Mouse (Mus musculus) adrenal gland, adult 18-20 months (tissue): ENCODE data around the gene Samd14. TPM values are rescaled to one million over a fixed set of nuclear protein-coding genes. Genes with fewer than 3 reads are reported as not detected.
"Not testable (repeated sequence)": the region's sequence is repeated elsewhere in the genome, so short reads cannot be mapped to it uniquely, and the experiment has no call there.

Source experiments
- DNase-seq, 2 experiments: peaks; one replicate each; pipeline ENCODE4 v3.0.0; 2021 to 2022; ENCODE audit warnings: low spot score in 2 of 2
- long read RNA-seq, 2 experiments: library from polyadenylated mRNA; stranded (forward); transcript quantifications; one replicate each; pipeline ENCODE4 v2.0.0; 2021
- total RNA-seq, 2 experiments: library from RNA; stranded (reverse); gene quantifications; 1 replicate in 1 of 2; 2 replicates in 1 of 2; pipeline ENCODE4 v1.2.3; 2021

Samd14 gene
- 1 to 10 TPM; 3.7 TPM for total RNA-seq
- long read RNA-seq, experiment 1, partial matches to known transcripts, result 0 of 1 reads
- long read RNA-seq, experiment 1, other reads (novel, unspliced or antisense), result 0 of 1 reads
- long read RNA-seq, experiment 2, transcript Samd14-201 (10 exons, 3,318 nt), result major isoform, 9 of 14 reads
- long read RNA-seq, experiment 2, partial matches to known transcripts, result 3 of 14 reads
- long read RNA-seq, experiment 2, other reads (novel, unspliced or antisense), result 2 of 14 reads

DNA sequence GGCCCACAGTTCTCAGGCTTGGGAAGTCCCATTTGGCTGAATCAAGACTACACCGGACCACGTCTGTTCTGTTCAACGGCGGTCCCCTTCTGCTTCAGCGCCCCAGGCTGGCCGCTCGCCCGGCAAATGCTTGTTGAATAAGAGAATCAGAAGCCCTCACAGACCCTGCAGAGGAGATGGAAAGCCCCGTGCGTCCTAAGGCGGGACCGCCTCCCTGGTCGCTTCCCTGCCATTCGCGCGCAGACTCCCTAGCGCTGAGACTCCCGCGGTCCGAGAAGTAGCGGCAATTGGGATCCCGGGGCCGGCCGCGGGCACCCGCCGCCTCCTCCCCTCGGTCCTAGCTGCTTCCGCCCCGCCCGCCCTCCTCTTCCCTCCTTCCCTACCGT lies at the start of gene Samd14:
Gene Samd14 (plus strand): TSS at position 251 of the 386 bp plus-strand sequence.
- DNase-seq, result no peak

DNA sequence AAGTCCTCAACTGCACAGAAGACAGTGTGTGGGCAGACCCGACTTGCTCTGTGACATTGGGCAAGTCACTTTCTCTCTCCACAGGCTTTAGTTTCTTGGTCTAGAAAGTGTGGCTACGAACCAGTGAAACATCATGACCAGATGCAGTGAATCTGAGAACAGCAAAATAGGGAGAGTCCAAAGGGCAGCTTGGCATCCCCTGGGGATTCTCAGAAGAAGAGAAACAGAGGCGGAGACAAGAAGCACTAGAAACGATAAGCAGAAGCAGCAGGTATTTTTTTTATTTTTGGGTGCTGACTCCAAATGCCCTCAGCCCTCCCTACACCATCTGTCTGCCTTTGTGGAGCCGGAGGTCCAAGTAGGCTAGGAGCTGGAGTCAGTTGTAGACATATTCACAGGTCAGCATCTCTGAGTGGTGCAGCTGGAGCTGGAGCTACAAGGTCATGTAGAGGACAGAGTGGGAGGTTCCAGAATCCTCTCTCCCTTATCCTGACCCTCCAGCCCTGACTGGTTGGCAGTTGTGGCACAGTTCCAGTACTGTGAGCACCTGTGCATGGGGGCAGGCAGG lies 47.1 kb upstream of the Samd14 start:
- DNase-seq, result no peak

DNA sequence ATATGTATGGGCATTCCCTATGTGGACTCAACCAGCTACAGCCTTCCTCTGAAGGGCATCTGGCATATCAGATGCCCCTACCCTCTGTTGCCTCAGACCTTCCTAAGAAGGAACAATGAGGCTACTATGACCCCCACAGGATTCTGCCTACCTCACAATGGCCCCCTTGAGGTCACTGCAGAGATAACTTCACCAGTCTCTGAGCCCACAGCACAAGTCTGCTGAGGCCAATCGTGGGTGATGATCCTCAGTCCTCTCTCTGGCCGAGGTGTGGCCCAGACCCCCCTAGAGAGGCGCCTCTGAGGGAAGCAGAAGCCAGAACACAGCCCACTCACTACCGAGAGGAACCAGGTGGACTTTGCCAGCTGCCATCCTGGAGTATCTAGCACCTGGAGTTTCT lies 42.3 kb upstream of the Samd14 start, which contains the start of gene Hils1:
Gene Hils1 (plus strand): TSS at position 175 of the 400 bp plus-strand sequence.
- no peak for DNase-seq

DNA sequence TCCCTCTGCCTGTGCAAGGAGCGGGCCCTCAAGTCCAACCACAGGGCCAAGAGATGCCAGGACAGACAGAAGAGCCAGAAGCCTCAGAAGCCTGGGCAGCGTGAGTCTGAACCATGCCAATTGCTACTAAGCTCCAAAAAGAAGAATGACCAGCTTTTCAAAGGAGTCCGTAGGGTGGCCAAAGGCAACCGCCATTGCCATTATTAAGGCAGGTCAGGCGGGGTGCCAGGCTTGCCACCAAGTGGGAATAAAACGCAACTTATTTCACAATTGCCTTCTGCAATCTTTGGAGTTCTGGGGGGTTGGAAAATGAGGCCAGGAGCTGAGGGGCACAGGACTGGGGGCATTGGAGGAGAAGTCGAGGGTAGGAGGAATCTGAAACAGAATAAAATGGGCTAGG lies 41.5 kb upstream of the Samd14 start:
- no peak for DNase-seq

DNA sequence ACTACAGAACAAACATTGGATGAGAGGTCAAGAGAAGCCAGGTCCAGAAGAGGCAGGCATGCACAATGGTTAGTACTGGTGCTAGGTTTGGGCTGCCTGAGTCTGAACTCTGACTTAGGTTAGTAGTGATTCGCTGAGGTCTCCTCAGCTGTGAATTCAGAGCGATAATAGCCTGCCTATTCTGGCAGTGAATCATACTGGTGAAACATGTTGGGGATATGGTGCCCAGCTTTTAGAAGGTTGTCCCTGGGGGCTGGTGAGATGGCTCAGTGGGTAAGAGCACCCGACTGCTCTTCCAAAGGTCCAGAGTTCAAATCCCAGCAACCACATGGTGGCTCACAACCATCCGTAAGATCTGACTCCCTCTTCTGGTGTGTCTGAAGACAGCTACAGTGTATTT lies 40.0 kb upstream of the Samd14 start:
- not testable (repeated sequence) for DNase-seq

DNA sequence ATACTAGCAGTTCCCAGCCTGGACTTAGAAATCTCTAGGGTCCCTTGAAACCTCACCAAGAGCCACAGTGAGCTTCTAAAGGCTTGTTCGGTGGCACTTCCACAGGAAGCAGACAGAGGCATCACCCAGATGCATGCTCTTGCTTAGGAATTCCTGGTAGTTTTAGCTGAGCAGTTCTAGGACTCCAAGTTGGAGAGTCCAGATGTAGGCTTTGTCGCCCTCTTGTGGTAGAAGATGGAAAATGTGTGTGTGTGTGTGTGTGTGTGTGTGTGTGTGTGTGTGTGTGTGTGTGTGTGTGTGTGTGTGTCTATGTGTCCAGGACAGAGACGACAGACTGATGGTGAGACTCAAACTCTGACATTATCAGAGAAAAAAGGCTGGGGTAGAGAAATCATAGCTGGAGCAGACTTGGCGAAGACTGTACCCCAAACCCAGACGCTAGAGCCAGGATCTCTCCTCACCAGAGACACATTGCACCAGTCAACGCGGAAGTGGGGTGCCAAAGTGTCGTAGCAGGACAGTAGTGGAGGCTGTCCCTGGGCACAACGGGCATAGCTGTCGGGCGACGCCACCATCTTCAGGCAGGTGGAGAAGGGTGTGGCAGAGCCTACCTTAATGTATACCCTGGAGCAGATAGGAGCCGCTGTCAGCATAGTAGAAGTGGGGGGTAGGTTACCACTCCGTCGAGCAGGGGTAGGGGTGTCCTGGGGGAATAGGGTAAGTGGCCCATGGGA lies 39.3 kb upstream of the Samd14 start:
- DNase-seq, result peak; percentile 59 to 62

DNA sequence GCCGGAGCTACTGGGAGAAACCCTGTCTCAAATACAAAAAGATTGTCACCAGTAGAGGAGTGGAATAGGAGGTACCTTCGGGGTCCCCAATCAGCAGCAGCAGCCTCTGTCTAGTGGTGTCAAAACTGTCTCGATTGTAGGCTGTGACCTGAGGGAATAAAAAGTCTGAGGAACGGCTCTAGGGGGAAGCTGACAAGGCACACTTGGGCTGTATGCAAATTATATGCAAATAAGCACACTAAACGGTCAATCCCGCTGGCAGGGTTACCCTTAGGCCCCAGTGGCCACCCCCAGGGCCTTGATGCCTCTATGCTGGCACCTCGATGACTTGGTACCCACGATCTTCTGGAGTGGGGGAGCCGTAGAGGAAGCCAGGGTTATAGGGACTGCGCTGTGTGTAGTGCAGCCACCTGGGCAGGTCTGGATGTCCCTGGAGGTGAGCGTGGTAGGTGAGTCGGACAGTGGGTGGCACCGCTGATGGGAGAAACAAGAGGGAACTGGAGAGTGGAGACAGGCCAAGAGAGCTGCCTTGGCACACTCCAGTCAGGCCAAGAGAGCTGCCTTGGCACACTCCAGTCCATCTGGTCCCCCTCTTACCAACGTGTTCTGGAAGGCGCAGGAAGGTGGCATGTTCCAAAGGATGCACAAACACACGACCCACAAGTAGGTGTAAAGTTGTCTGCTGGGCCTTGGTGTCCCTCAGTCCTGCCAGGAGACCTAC lies 37.6 kb upstream of the Samd14 start:
- DNase-seq, result no peak

DNA sequence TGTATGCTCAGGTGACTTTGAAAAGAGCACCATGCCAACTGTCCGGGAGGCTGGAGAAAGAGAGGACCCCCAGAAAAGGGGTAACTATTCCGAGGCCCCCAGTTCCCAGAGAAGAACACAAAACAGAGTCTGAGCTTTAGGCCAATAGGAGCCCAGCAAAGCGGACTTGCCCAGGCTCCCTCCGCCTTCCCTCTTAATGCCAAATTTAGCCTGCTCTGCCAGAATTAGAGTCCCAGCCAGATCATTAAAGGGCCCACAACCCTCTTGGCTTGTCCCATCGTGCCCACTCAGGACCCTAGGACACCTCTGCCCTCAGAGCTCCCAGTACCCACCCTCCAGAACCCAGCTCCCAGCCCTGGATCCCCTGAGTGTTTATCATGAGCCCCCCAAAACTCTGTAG lies 36.8 kb upstream of the Samd14 start:
- DNase-seq, result no peak

DNA sequence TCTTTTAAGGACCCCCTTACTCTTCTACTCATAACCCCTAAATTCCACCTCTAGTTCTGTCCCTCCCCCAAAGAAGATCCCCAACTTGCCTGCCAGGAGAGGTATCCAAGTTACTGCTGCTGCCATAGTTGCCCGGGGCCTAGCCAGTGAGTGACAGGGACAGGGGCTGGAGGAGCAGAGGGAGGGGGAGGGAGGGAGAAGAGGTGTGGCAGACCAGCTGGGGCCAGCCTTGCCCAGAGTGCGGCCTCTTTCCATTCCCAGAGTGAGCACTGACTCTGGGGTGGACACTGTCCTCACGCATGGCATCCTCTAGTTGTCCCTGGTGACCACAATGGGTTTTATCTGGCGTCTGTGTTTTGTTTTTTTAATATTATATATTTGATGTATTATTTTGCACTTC lies 36.4 kb upstream of the Samd14 start:
- DNase-seq, result no peak

DNA sequence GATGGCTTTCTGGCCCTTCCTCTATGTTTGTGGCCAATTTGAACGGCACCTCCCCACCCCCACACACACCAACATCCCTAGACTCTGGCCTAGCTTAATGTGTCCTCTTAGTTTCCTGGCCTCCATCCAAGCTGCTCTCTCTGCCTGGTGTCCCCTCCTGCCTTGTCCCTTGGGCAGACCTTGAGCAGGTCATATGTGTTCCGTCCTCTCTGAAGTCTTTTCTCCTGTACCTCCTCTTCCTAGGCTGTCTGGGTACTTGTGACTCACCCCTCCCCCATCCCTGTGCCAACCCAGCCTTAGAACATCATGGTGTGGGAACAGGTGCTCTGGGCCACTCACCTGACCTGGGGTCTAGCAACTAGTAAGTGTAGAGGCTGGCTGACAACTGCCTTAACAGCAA lies 34.7 kb upstream of the Samd14 start:
- no peak for DNase-seq

DNA sequence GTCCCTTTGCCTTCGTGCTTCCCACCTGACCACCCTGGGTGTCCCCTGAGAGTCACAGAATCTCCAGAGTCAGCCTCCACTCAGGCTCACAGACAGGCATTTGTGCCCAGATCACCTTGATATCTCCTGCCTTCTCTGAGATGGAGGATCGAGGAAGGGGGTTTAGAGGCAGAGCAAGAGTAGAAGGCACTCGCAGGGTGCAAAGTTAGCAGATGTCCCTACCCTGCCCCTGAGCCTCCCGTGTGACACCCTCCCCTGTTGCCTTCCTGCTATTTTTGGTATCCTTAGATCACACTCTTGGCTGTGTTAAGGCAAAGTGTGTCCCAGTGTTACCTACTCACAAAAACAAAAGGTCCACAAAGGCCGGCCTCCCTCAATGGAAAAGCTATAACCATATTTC lies 33.5 kb upstream of the Samd14 start, which contains the start of gene Sgca:
Gene Sgca (minus strand): TSS at position 129 of the 400 bp plus-strand sequence.
- DNase-seq, result no peak

DNA sequence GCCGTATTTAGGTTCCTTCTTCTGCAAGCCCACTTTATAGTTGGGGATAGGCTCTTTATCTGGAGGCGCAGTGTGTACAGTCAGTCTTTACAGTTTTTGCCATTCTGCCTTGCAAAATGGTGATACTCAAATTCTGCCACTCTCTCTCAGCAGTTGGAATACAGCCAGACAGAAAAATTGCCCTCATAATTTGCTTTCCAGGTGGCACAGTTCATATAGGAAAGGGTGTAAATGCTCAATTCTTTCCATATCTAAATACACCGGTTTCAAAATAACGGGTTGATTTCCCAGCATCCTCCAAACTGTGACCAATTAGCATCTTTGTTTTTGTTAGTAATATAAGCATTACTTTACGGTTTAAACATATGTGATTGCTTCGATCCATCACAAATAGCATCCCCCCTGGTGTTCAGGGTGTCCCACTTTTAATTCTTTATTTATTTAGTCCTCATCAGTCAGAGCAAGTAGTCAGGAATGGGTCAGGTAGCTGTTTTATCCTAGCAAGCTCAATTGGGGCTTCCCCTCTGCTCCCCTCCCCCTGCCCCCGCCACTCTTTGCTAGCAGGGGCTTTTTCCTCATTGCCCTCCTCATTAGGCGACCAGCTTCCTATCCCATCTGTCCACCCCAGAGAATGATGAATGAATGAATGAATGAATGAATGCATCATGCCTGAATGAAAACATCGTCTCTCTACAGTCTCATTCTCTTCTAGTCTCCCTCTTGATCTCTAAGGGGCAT lies 31.3 kb upstream of the Samd14 start:
- no peak for DNase-seq

DNA sequence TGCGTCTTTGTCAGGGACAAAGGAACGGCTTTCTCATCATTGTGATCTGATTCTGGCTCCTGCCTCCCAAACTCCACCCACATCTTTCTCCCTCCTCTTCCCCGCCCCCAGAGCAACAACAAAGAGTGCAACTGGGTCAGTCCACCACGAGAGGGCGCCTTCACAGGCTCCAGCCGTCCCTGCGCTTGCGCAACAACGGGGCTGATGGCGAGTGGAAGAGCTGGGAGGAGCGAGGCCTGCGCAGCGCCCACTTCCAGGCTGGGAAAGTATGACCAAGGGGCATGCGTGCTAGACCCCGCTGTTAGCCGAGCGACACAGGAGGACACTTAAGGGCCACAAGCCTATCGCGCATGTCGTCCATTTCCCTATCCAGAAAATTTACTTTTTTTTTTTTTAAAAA lies 30.7 kb upstream of the Samd14 start:
- peak; percentile 97 to 99 for DNase-seq

DNA sequence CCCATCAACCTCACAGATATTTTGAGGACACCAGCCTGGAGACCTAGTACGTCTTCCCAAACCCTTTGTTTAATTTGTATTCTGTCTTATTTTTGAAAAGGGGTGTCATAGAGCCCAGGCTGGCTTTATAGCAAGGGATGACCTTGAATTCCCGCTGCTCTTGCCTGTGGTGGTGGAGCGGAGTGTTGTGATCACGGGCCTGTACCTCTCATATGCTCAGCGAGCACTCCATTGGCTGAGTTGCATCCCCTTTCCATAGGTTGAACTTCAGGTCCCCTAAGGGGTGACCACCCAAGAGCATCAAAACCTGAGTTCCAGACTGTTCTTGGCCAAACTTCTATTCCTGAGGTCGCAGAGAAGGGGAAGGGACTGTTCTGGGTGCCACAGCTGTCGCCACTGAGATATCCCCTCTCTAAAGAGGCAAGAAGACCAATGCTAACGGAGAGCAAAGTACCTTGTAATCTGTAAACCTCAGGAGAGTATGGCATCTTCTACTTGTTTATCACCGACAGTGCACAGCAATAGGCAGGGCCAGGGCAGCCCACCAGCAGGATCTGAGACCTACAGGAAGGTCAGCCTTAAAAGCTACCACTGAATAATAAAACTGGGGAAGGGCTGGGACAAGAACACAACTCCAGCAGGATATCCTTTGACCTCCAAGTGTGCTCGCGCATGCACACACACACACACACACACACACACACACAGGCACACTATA lies 30.1 kb upstream of the Samd14 start:
- no peak for DNase-seq

DNA sequence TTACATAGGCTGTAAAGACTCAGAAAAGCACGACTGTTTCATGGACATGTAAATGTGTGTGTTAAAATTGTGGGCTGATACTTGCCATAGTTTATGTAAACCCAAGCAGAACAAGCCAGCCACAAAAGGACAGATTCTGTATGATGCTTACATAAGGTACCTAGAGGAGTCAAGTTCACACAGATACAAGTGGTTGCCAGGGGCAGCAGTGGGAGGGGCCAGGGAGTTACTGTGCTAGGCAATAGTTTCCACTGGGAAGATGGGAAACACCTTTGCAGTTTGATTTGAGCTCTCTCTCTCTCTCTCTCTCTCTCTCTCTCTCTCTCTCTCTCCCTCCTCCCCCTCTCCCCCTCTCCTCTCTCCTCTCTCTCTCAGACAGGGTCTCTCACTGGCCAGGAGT lies 24.5 kb upstream of the Samd14 start:
- DNase-seq, result no peak

DNA sequence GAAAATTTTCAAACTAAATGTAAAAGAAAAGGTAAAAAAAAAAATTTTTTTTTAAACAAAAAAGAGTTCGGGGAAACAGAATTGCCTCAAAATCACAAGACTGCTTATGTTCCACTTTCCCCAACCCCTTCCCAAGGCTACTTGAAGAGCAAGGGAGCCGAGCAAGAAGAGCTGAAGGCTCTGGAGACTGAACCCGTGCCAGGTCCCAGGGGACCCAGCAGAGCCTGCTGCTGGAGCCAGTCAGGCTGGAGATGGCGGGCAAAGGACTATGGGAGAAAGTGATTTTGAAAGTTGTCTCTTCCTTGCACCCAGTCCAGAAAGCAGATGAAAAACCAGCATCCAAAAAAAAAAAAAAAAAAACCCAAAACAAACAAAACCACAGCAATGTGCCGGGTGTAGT lies 23.9 kb upstream of the Samd14 start:
- peak in 1 of 2 experiments; percentile 23 for DNase-seq

DNA sequence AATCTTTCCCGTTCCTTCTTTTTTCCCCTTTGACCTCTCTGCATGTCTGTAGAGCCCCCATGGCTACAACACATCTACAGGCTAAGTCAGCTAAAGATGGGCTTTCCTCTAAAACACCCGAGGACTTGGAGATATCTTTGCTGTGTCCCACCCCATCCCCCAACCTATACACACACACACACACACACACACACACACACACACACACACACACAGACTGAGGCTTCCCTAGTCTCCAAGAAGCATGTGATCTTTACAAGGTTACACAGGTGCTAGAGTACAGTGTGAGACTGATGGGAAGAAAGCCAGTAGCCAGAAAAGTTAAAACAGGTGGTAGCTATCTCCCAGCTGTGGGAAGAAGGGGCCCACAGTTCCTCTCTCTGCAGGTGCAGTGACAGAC lies 23.2 kb upstream of the Samd14 start:
- DNase-seq, result no peak

DNA sequence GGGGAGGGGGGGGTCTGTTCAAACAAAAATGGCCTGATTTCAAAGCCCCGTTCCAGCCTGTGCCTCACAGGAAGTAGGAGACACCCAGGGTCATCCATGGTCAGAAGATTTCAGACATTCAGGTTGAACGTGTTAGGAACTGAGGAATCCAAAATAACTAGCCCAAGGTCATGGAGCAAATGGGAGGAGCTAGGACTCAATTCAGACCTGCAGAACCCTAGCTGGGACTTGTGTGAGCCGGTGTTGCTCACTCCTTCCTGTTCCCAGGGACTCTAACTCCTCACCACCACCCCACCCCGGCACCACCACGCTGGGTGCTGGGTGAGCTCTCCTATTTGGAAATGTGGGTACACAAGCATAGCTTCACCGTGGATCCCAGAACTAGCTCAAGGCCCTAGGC lies 22.3 kb upstream of the Samd14 start:
- peak; percentile 26 to 28 for DNase-seq

DNA sequence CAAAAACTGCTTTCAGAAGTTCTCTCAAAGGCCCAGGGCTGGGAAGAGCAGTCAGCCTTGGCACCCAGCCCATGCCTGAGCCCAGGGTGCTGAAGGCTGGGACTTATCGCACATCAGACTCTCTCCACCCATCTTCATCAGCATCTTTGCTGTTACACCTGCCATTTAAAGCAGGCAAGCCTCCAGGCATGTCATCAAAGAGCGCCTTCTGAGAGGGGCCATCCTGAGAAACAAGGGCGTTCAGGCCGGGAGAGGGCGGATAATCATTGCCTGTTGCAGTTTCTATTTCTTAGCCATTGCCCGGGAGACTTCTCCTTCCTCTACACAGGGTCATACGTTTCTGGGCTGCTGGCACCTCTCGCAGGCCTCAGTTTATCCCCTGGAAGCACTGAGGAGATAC lies 21.8 kb upstream of the Samd14 start:
- DNase-seq, result peak in 1 of 2 experiments; percentile 38
